Mouse (Mus musculus): ENCODE results near the gene Myg1.
"Not testable (repeated sequence)": the region's sequence is repeated elsewhere in the genome, so short reads cannot be mapped to it uniquely, and the experiment has no call there.

Myg1 gene

GRCm38 (mm10) chr15:102331610-102332015 lies at the start of gene Myg1:
TSS of gene Myg1 (plus strand) at chr15:102331709.
- DNase-seq (ENCODE audit: inconsistent ontology term): peak; percentile 76

GRCm38 (mm10) chr15:102282463-102283292 lies 48.8 kb upstream of the Myg1 start:
- no peak for DNase-seq (ENCODE audit: inconsistent ontology term)

GRCm38 (mm10) chr15:102283648-102284047 lies 47.9 kb upstream of the Myg1 start:
- no peak for DNase-seq (ENCODE audit: inconsistent ontology term)

- DNase-seq (ENCODE audit: inconsistent ontology term): peak; percentile 26
Measured at GRCm38 (mm10) chr15:102287395-102287794, 44.1 kb upstream of the Myg1 start.

- DNase-seq (ENCODE audit: inconsistent ontology term): peak; percentile 91
Measured at GRCm38 (mm10) chr15:102295633-102296367, 35.7 kb upstream of the Myg1 start, which contains the start of gene Espl1. TSS of gene Espl1 (plus strand) at chr15:102296266.

- DNase-seq (ENCODE audit: inconsistent ontology term): no peak
Measured at GRCm38 (mm10) chr15:102296368-102297006, 35.0 kb upstream of the Myg1 start.

- no peak for DNase-seq (ENCODE audit: inconsistent ontology term)
Measured at GRCm38 (mm10) chr15:102302542-102302941, 29.0 kb upstream of the Myg1 start.

- no peak for DNase-seq (ENCODE audit: inconsistent ontology term)
Measured at GRCm38 (mm10) chr15:102308717-102309116, 22.8 kb upstream of the Myg1 start.

GRCm38 (mm10) chr15:102310074-102310845 lies 21.2 kb upstream of the Myg1 start:
- no peak for DNase-seq (ENCODE audit: inconsistent ontology term)

GRCm38 (mm10) chr15:102311489-102311888 lies 20.0 kb upstream of the Myg1 start:
- DNase-seq (ENCODE audit: inconsistent ontology term): no peak

- peak; percentile 39 for DNase-seq (ENCODE audit: inconsistent ontology term)
Measured at GRCm38 (mm10) chr15:102315292-102315691, 16.2 kb upstream of the Myg1 start.

GRCm38 (mm10) chr15:102316263-102316662 lies 15.2 kb upstream of the Myg1 start:
- DNase-seq (ENCODE audit: inconsistent ontology term): peak; percentile 33

- no peak for DNase-seq (ENCODE audit: inconsistent ontology term)
Measured at GRCm38 (mm10) chr15:102324654-102325473, 6.6 kb upstream of the Myg1 start.

GRCm38 (mm10) chr15:102326022-102326576 lies 5.4 kb upstream of the Myg1 start, which contains the start of gene Pfdn5:
TSS of gene Pfdn5 (plus strand) at chr15:102326116.
- DNase-seq (ENCODE audit: inconsistent ontology term): peak; percentile 81

GRCm38 (mm10) chr15:102326892-102327291 lies 4.6 kb upstream of the Myg1 start:
- DNase-seq (ENCODE audit: inconsistent ontology term): no peak

GRCm38 (mm10) chr15:102335254-102335653 lies 3.7 kb downstream of the Myg1 start:
- no peak for DNase-seq (ENCODE audit: inconsistent ontology term)

GRCm38 (mm10) chr15:102335925-102336324 lies 4.4 kb downstream of the Myg1 start:
- DNase-seq (ENCODE audit: inconsistent ontology term): not testable (repeated sequence)

GRCm38 (mm10) chr15:102336946-102337345 lies 5.4 kb downstream of the Myg1 start:
- no peak for DNase-seq (ENCODE audit: inconsistent ontology term)

- no peak for DNase-seq (ENCODE audit: inconsistent ontology term)
Measured at GRCm38 (mm10) chr15:102339612-102340011, 8.1 kb downstream of the Myg1 start.

- DNase-seq (ENCODE audit: inconsistent ontology term): no peak
Measured at GRCm38 (mm10) chr15:102341580-102341979, 10.1 kb downstream of the Myg1 start.
